Mouse (Mus musculus) heart, adult 2 months (tissue): Measurements from ENCODE around the gene Csnka2ip. TPM values are rescaled to one million over a fixed set of nuclear protein-coding genes. Genes with fewer than 3 reads are reported as not detected.

ENCODE experiments used
- DNase-seq, 2 experiments: peaks; one replicate each; pipeline ENCODE4 v3.0.0; 2021
- H3K27ac ChIP-seq: fragments of 200-600 bp; 2 replicates; pipeline ENCODE4 v1.8.1; 2022
- H3K27me3 ChIP-seq: fragments of 200-500 bp; 2 replicates; pipeline ENCODE4 v1.6.1; 2012; ENCODE audit warnings: mild to moderate bottlenecking, low read length, inconsistent platforms, mixed read lengths; ENCODE audit not compliant: control insufficient read depth, insufficient read depth
- H3K36me3 ChIP-seq: fragments of 200-500 bp; 2 replicates; pipeline ENCODE4 v1.6.1; 2012; ENCODE audit warnings: low read length, inconsistent platforms; ENCODE audit not compliant: control insufficient read depth, insufficient read depth
- H3K4me1 ChIP-seq: fragments of 200-500 bp; 2 replicates; pipeline ENCODE4 v1.6.1; 2011; ENCODE audit warnings: low read length; ENCODE audit not compliant: control insufficient read depth, insufficient read depth
- H3K4me3 ChIP-seq: fragments of 200-600 bp; 2 replicates; pipeline ENCODE4 v1.8.1; 2022
- H3K79me2 ChIP-seq: fragments of 200-500 bp; replicated peaks from 2 replicates; pipeline ENCODE4 v1.6.1; 2012; ENCODE audit warnings: mild to moderate bottlenecking, inconsistent platforms, low read length, moderate library complexity, mixed read lengths; ENCODE audit not compliant: control insufficient read depth, insufficient read depth
- H3K9ac ChIP-seq: fragments of 200-500 bp; 2 replicates; pipeline ENCODE4 v1.6.1; 2012; ENCODE audit warnings: low read depth, mild to moderate bottlenecking, control low read depth, inconsistent platforms, low read length, mixed read lengths
- CTCF ChIP-seq: fragments of 200-600 bp; IDR thresholded peaks from 2 replicates; pipeline ENCODE4 v1.8.1; 2022; ENCODE audit warnings: antibody characterized with exemption, mild to moderate bottlenecking, moderate library complexity
- EP300 ChIP-seq: fragments of 200-500 bp; IDR thresholded peaks from 2 replicates; pipeline ENCODE4 v1.6.1; 2011; ENCODE audit warnings: low read depth, low read length, control low read depth; ENCODE audit not compliant: insufficient read depth
- POLR2A ChIP-seq: fragments of 200-500 bp; IDR thresholded peaks from 2 replicates; pipeline ENCODE4 v1.6.1; 2011; ENCODE audit warnings: mild to moderate bottlenecking, low read depth, low read length, control low read depth; ENCODE audit not compliant: insufficient read depth
- WGBS: fragments of 180-500 bp; shearing (Covaris S2); methylation state at CpG from one replicate; pipeline ENCODE4 v1.1.7; 2018; 5-methylcytosine and 5-hydroxymethylcytosine counted together
- intact Hi-C: fragments of 180-260 bp; cut with DNase I; formaldehyde crosslinking; loops from one replicate; pipeline ENCODE4 v1.15.1; 2025
- long read RNA-seq: library from polyadenylated mRNA; stranded (forward); transcript quantifications from one replicate; pipeline ENCODE4 v2.0.0, GENCODE M21; 2021
- polyA plus RNA-seq: library from polyadenylated mRNA; depleted of rRNA; stranded (reverse); fragments of >200 nt; gene quantifications from 2 replicates; pipeline ENCODE4 v1.2.3, GENCODE M21; 2012; rRNA removed
- total RNA-seq, 2 experiments: library from RNA; stranded (reverse); gene quantifications; 2 replicates each; pipeline ENCODE4 v1.2.3; 2021

Csnka2ip gene
- total RNA-seq (under 1 TPM in 1 of 2 experiments, not detected in 1; 0.13 TPM), polyA plus RNA-seq (0.04 and 0.06 TPM in 2 replicates)
- long read RNA-seq, result 0 reads

DNA sequence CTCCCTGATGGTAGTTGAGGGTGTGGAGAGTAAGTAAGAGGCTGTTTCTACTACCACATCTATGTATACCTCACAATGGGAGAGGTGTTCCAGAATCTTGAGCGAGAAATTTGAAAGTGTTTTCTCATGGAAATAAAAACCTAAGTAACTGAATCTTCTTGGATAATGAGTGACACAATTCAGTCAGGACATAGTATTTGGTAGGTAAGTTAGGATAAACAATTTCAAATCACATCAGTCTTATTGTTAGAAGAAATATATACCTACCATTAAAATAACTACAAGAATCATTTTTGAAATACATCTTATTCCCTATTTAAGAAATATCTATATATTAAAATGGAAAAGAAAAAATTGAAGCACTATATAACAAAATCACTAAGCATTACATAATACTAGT is at the start of gene Csnka2ip:
Csnka2ip (minus strand) TSS at position 101 of the 400 bp plus-strand sequence.
- 86% methylated on average over 1 of the region's 1 CpGs for WGBS
- Histone ChIP-seq H3K27me3 (no peaks in the 10 kb centered on the region), H3K9ac (no peak within 1 kb of the TSS), H3K79me2 (no peaks in the 10 kb centered on the region), H3K4me3 (no peak within 1 kb of the TSS), H3K27ac (no peak within 1 kb of the TSS), H3K36me3 (no peaks in the 10 kb centered on the region), H3K4me1 (no peaks in the 10 kb centered on the region)
- TF ChIP-seq CTCF, result no peak
- no peak for TF ChIP-seq EP300
- TF ChIP-seq POLR2A, result no peak
- intact Hi-C loops, result no loop called here
- DNase-seq, result no peak

DNA sequence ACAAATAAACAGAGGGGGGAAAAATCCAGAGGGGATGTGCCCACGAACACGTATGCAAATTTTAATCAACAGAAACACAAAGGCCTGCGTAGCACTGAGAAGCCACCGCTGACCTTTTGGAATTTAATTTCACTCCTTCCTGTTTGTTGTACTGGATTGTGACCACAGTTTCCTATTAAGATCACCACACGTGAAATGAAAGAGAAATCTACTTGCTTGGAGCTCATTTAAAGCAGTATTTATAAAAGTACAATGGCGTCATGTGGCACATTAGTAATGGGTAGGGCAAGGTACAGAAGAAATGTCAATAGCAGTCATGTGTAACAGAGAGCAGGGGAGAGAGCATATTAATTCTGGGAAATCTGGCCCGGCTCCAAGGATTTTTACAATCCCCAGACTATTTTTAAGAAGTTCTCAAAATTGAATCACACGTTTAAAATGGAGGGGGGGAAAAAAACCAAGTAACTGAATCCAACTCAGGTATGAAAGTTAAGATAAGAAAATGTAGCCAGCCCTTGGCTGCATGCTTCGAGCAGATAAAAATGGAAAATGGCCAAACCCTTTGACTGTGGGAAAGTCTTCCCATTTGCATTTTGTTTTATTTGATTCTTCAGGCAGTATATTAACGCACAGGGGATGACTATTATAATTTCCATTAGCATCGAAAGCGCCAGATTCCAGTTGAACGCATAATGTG is 47.5 kb upstream of the Csnka2ip start:
- Histone ChIP-seq H3K27ac (no peak overlapping the region), H3K27me3 (no peaks in the 10 kb centered on the region), H3K4me1 (no peaks in the 10 kb centered on the region), H3K4me3 (no peak overlapping the region), H3K36me3 (no peaks in the 10 kb centered on the region), H3K79me2 (no peaks in the 10 kb centered on the region), H3K9ac (no peak overlapping the region)
- intact Hi-C loops, result no loop called here
- WGBS, result 70% methylated on average over 13 of the region's 13 CpGs
- no peak for DNase-seq
- TF ChIP-seq CTCF (no peak), POLR2A (no peak), EP300 (no peak)

DNA sequence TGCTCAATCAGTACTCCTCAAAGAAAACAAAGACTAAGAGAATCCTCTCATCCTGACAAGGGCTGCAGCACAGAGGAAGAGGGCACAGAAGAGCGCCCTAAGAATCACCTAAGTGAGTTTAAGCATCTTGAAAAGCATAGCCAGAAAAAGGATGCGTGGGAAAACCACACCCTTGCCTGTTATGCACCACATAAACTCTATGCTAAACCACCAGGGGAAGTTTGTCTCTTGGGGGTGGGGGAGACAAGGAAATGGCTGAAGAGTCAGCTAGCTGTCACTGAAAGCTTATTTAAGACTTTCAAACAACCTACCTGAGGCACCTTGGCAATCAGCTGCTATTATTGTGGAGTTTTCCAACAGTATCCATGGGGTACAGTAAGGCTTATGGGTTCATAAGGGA is 45.6 kb upstream of the Csnka2ip start:
- intact Hi-C loops, result no loop called here
- Histone ChIP-seq H3K27ac (no peak overlapping the region), H3K79me2 (no peaks in the 10 kb centered on the region), H3K9ac (no peak overlapping the region), H3K27me3 (no peaks in the 10 kb centered on the region), H3K4me3 (no peak overlapping the region), H3K4me1 (no peaks in the 10 kb centered on the region), H3K36me3 (no peaks in the 10 kb centered on the region)
- no peak for DNase-seq
- TF ChIP-seq CTCF (no peak), POLR2A (no peak), EP300 (no peak)
- 84% methylated on average over 2 of the region's 2 CpGs for WGBS

DNA sequence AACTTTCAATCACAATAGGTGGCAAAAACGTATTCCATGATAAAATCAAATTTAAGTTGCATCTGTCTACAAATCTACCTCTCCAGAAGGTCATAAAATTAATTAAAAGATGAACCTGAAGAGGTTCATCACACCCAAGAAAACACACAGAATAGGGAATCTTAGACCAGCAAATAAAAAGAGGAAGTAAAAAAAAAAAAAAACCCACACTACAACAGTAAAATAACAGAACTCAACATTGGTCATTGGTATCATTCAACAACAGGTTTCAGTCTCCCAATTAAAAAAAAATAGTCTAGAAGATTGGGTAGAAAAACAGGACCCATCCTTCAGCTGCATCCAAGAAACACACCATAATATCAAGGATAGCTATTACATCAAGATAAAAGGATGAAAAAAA is 32.9 kb upstream of the Csnka2ip start:
- H3K27ac ChIP-seq, result no peak overlapping the region
- DNase-seq, result no peak
- H3K4me3 ChIP-seq, result no peak overlapping the region

DNA sequence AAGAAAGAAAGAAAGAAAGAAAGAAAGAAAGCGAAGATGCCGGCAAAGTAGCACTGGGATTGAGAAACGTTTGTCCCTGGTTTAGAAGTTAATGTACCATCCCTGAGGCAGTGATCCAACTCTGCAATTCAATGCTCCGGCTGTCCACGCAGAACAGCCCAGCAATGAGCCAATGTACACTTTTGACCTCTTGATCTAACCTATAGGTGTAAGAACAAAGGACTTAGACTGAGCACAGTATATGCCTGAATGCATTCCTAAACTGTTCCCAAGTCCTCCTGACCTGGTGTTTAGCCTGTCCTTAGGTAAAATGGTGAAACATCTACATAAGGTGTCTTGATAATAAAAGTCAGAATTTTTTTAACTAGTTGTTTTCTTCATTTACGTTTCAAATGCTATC is 17.9 kb upstream of the Csnka2ip start:
- Histone ChIP-seq H3K27ac (no peak overlapping the region), H3K9ac (no peak overlapping the region), H3K79me2 (no peaks in the 10 kb centered on the region), H3K4me1 (no peaks in the 10 kb centered on the region), H3K36me3 (no peaks in the 10 kb centered on the region), H3K4me3 (no peak overlapping the region), H3K27me3 (no peaks in the 10 kb centered on the region)
- WGBS, result 81% methylated on average over 6 of the region's 6 CpGs
- DNase-seq, result no peak
- intact Hi-C loops, result no loop called here
- TF ChIP-seq POLR2A, result no peak
- no peak for TF ChIP-seq EP300
- TF ChIP-seq CTCF, result no peak

More for the DNA sequence above, 32.9 kb upstream of the Csnka2ip start:
- 53% methylated on average over 1 of the region's 1 CpGs for WGBS
- H3K9ac ChIP-seq, result no peak overlapping the region
- no peaks in the 10 kb centered on the region for H3K36me3 ChIP-seq
- H3K27me3 ChIP-seq, result no peaks in the 10 kb centered on the region
- intact Hi-C loops, result no loop called here
- H3K4me1 ChIP-seq, result no peaks in the 10 kb centered on the region
- H3K79me2 ChIP-seq, result no peaks in the 10 kb centered on the region
- TF ChIP-seq EP300, result no peak
- no peak for TF ChIP-seq POLR2A
- no peak for TF ChIP-seq CTCF

DNA sequence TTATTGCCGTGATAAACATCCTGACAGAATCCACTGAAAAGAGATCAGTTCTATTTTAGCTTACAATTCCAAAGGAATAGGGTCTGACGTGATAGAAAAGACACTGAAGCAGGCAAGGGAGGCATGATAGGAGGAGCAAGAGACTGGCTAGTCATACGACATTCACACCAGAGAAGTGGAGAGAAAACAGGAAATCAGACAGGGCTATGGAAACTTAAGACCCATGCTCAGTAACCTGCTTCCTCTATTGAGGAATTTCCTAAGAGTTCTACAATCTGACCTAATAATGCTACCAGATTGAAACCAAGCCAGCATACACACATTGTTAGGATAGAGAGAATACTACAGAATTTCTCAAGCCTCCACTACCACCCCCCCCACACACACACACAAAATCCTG is 12.4 kb upstream of the Csnka2ip start:
- no peaks in the 10 kb centered on the region for H3K4me1 ChIP-seq
- H3K27me3 ChIP-seq, result no peaks in the 10 kb centered on the region
- no peak overlapping the region for H3K4me3 ChIP-seq
- intact Hi-C loops, result no loop called here
- DNase-seq, result no peak
- TF ChIP-seq EP300 (no peak), CTCF (no peak), POLR2A (no peak)
- H3K36me3 ChIP-seq, result no peaks in the 10 kb centered on the region
- no peaks in the 10 kb centered on the region for H3K79me2 ChIP-seq
- H3K27ac ChIP-seq, result no peak overlapping the region
- H3K9ac ChIP-seq, result no peak overlapping the region
- 37% methylated on average over 3 of the region's 3 CpGs for WGBS
